Mouse (Mus musculus): ENCODE measurements around the gene Ackr3.

Ackr3 gene

DNA sequence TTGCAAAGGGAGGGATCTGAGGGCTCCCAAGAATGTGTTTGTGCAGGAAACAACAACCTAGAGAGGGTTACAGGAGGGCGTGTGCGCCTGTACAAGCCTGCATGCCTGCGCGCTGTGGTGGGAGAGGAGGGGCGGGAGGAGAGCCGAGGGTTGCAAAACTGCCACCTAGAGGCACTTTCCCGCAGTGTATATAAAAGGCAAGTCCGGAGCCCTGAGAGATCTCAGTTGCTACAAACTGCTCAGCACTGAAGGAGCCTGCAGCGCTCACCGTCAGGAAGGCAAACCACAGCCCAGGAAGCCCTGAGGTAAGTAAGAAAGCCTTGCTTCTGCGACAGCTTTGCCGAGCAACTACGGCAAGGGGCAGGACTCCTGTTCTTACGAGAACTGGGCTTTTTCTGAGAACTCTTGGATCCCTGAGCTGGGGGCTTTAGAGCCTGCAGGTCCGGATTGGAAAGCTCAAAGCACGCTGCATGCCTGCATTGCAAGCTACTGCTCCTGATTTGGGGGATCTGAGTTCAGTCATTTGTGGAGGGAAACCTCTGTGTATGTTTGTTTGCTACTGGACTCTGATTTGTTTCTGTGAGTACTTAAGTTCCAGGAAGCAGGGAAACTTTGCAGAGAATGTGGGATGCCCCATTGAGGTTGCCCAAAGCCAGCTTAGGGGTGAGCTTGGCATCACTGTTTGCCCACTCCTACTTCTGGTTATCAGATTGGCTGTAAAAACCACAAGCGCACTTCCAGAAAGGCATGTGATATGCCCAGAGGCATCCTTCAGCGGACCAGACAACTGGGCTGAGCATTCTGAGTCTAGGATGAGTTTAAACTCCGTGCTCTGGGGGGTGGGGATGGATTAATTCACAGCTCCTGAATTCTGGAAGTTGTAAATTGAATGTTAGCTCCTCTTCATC, at the start of gene Ackr3:
Gene Ackr3, plus strand, starts transcription at position 198 of the 908 bp plus-strand sequence.
- DNase-seq (ENCODE audit: low spot score), result peak; percentile 66

DNA sequence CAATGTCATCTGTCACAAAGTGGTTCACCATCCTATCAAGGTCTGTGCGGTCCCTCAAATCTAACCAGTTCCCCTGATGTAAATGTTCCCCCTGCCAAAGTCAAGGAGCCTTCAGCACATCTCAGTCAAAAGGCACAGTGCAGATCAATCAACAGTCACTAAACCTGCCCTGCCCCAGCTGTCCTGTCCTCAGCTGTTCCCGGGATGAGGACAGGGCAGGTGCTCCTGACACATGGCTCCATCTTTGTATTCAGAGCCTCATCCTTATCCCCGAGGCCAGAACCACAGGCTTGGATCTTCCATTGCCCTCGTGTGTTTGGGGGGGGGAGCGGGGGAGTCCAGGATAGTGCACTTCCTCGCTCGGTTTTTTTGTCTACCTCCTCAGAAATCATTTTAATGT, 47.2 kb upstream of the Ackr3 start:
- no peak for DNase-seq (ENCODE audit: low spot score)

DNA sequence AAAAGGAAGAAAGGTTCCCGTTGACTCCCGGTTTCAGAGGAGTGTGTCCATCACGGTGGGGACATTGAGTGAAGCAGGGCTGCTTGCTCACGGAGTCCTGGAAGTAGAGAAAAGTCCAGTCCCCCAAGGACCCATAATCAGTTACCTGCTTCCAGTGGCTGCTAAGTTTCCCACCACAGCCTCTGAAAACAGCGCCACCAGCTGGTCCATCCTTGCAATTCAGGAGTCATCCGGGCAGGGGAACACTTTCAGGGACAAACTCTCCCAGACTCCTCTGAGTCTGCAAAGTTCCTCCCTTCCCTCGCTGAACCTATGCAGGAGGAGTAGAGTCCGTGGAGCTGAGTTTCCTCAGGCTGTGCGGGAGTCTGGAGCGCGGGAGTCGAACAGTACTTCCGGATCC, 43.9 kb upstream of the Ackr3 start:
- no peak for DNase-seq (ENCODE audit: low spot score)

DNA sequence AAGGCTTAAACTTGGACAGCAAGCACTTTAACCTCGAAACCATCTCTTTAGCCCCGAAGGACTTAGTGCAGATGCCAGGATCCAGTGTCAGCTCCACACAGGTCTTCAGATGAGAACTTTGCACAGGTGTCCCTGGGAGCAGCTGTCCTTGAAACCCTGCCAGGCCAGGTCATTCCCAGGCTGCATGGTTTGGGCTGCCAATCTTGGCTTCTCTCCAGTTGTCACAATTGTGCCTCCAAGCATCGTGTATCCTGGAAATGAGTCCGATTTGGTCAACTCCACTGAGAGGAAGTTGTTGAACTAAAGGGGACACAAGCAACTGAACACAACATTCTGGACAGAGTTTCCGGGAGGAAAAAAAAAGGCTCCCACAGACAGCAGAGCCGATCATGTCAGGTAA, 42.2 kb upstream of the Ackr3 start:
- DNase-seq (ENCODE audit: low spot score), result no peak

DNA sequence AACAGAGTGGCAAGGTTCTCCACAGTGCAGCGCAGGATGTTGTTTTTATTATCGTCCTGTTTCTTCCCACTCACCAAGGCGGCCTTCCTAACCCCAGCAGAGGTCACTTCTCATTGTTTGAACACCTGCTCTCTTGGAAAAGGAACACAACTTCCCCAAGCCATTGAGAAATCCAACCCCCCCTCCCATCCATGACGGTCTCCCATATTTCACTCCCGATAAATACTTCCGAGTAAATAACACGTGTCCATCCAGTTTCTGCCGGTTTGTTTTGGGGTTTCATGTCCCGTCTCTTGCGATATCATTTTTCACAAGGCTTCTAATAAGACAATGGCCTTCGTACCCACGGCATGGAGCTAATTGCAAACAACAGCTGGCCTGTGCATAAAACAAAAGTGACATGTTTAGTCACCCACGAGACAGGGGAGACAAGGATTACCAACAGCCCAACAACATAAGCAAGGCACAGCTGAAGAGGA, 41.4 kb upstream of the Ackr3 start:
- no peak for DNase-seq (ENCODE audit: low spot score)

DNA sequence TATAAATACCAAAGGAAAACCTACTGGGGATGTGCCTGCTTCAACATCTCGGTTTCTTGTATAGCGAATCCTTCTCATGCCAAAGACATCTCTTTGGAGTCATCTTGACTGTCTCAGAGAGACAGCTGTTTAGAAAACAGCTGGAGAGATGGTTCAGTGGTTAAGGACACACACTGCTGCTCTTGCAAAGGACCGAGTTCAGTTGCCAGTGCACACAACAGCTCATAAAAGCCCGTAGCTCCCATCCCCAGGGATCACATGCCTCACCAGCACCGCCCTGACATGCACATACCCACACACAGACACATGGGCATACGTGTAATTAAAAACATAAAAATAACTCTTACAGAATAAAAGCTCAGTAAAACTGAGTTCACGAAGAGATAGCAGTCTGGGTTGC, 40.6 kb upstream of the Ackr3 start:
- DNase-seq (ENCODE audit: low spot score), result no peak

DNA sequence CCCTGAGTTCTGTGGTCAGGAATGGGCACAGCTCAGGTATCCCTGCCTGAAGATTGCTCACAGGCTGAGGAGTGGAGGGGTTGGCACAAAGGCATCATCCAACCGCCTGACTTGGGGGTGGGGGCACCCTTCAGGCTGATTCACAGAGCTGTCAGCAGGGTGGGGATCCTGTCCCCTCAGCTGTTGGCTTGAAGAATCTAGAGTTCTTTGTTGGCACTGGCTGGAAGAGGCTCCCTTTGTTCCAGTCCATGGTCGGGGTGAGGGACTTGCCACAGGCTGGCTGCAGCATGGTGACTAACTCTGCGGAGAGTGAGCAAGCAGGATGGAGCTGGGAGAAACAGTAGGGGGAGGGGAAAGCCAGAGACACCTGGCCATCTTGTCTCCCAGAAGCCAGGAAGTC, 39.5 kb upstream of the Ackr3 start:
- DNase-seq (ENCODE audit: low spot score), result no peak

DNA sequence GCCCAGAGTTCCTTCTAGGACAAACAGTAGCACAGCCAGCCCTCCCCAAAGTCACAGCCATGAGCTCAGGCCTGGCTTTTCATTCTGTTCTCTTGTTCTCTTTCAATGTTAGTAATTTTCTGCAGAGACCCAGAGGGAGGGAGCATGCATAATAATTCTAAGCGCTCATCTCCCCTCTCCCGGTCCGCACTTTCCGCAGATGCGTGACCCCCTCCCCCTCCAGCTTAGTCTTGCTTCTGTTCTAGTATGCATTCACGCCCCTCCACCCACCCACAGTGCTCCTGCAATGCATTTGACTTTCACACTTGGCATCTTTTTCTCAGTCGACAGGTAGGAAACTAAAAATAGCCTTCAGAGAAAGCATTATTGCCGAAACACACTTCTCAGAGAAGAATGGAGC, 29.4 kb upstream of the Ackr3 start:
- no peak for DNase-seq (ENCODE audit: low spot score)

DNA sequence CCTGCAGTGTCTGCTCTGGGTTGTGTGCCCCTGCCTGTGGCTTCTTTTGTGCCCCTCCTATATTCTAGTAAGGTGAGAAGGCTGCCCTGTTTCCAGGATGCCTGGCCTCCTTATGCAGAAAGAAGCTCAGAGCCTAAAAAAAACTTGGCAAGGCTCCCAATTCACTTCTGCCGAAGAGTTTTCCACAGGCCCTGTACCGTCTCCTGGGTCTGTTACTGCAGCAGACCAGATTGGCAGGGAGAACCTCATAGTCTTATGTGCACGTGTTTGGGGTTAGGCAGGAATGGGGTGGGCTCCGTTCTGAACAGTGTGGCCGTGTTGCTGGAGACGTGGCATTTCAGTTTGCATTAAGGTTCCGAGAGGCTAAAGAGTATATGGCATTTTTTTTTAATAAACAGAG, 27.6 kb upstream of the Ackr3 start:
- no peak for DNase-seq (ENCODE audit: low spot score)

DNA sequence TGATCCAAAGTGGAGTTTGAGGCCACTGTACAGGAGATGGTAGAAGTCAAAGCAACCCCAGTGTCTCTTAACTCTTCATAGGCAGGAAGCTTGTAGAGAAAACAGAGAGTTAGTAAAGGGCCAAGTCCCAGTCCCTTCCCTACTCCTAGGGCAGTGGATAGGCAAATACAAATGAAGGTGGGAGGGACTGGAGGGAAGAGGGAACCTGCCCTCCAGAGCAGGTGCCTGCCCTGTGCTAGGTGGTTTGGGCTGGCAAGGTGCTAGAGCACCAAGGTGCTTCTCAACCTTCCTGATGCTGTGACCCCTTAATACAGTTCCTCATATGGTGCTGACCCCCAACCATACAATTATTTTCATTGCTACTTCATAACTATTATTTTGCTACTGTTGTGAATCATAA, 26.2 kb upstream of the Ackr3 start:
- DNase-seq (ENCODE audit: low spot score), result no peak

DNA sequence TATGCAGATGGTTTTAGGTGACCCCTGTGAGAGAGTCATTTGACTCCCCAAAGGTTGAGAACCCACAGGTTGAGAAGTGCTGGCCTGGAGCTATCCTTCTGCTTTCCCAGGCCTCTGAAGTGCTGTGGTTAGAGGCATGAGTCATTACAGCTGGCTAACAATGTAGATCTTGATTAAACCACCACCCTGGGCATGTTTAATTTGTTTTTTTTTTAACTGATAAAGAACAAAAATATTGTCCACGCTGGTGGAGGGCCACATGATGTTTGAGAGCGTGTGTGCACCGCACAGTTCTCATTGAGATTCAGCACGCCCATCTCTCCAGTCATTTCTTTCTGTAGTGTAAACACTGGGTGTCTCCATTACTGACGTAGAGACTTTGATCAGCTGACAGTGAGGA, 25.8 kb upstream of the Ackr3 start:
- no peak for DNase-seq (ENCODE audit: low spot score)

DNA sequence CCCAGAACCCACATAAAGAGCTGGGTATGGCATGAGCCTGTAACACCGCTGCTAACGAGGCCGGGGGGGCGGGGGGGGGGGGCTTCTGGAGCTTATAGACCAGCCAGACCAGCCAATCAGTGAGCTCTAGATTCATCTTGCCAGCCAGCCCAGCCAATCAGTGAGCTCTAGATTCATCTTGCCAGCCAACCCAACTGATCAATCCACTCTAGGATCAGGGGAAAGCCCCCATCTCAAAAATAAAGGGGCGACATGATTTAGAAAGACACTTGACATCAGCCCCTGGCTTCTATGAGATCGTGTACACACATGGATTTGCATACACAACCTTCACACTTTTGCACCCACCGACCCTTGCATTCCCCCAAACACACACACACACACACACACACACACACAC, 23.3 kb upstream of the Ackr3 start:
- DNase-seq (ENCODE audit: low spot score), result no peak

DNA sequence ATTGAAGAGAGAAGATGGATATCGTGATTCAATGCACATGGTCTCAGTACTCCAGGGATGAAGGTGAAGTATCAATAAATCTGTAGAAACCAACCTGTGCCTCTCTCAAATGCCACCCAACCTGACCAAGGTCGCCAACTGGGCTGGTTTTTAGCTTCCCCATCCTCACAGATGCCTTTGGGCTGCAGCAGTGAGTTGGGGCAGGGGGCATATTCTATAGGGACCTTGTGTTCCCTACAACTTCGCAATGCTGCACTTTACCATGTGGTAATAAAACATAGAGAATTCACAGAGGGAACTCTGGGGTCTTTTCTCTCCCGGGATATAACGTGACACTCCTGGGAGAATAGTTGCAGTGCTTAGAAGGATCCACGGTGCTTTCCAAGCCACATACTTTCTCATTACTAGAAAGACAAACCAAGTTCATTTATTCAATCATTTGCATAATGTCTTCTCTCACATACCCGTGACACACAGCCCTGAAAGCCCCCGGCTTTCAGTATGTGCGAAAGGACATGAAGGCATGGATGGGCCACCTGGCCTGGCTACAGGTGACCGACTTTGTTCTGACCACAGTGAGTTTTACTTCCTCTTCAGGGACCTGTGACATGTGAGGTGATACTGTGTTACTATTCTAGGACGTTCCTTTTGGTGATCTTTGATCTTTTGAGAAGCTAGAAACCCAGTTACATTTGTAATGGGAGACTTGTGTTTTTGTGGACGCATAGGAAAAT, 22.6 kb upstream of the Ackr3 start:
- DNase-seq (ENCODE audit: low spot score), result no peak

DNA sequence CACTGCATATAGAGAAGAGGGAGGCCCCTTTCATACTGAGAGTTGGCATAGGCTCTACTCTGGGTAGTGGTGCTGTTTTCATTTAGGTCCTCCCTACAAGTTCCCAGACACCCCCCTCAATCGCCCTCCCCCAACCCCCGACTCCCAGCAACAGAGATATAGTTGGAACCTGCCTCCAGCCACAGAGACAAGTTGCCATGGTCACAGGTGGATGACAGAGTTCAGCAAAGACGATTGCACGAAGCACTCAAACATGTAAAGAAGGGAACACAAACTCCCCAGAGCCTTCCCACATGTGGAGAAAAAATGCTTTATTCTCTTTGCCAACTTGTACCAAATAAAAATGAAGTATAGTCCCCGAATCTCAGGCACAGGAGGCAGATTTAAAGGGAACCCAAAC, 21.3 kb upstream of the Ackr3 start:
- DNase-seq (ENCODE audit: low spot score), result no peak

DNA sequence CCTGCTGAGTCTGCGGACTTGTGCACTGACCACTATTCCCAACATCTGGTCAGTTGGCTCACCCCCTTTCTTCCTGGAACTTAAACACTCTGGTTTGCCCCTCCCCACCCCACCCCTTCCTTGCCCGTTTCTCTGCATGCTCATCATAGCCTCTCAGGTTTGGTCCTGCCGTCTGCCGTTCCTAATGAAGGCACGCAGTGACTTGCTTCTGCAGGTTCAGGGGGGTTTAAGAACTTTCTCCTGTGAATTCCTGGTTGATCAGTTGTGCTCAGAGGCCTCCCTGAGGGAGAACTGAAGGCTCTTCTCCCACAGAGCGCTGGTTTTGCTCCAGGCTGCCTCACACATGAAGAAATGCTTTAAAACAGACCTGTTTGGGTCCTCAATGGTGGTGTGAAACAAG, 20.2 kb upstream of the Ackr3 start:
- no peak for DNase-seq (ENCODE audit: low spot score)

DNA sequence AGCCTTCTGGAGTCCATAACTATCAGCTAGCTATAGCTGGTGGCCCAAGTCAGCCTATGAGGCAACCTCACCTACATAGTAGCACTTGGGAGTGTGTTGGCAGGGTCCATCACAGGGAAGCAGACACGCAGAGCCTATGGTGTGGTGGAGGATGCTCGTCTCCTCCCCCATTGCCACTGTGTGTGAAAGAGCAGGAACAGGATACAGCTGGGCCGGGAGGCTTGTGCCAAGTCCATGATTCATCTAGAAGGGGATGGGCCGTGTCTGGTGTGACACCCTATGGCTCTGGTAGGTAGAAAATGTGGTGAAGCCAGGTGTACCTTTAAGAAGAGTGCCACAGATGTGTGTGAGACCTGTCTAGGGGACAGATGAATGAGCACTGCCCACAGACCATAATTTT, 17.6 kb upstream of the Ackr3 start:
- no peak for DNase-seq (ENCODE audit: low spot score)

DNA sequence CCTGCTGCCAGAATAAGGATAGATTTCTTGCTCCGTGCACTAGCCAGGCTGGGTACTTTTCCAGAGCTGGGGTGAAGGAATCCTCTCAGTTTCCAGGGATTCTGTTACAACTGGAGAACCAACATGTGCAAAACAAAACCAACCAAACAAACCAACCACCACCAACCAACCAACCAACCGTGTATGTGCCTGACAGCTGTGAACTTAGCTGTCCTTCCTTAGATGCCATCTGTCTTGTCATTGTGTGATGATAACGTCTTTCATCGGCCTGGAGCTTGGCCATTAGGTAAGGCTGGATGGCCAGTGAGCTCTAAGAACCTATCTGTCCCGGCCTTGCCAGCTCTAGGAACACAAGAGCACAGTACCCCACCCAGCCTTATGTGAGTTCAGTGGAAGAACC, 16.9 kb upstream of the Ackr3 start:
- DNase-seq (ENCODE audit: low spot score), result no peak

DNA sequence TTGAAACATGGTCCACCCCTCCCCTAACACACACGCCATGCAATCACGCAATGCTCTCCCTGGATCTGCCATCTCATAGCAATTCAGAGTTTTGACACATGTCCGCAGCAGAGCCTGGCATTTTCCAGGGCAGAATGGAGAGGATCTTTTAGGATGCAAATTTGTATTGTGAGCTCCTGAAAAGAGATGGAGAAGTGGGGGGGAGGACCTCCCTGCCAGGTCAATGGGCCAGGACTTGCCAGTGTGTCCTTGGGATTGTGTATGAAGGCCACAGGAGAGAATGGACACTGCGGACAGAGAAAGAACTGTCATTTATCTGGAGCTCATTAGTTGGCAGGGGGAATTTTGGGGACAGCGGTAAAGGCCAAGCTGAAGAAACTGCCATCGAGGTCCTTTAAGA, 14.7 kb upstream of the Ackr3 start:
- no peak for DNase-seq (ENCODE audit: low spot score)

DNA sequence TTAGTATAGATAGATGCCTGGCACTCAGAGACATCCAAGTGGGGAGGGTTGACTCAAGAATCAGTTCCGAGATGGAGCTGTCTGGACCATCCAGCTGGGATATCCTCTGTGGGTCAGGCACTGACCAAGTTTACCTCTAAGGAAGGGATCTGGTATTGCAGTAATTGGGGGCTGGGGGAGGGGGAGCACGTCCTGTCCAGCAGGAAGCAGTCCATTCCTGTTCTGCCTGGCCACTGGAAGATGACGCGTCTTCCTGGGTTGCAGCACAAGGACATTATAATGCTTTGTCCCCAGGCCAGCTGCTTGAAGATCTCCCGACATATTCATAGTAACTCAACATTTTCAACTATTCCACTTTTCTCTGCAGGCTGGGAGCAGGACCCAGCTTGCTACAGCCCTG, 2.5 kb upstream of the Ackr3 start:
- DNase-seq (ENCODE audit: low spot score), result no peak

DNA sequence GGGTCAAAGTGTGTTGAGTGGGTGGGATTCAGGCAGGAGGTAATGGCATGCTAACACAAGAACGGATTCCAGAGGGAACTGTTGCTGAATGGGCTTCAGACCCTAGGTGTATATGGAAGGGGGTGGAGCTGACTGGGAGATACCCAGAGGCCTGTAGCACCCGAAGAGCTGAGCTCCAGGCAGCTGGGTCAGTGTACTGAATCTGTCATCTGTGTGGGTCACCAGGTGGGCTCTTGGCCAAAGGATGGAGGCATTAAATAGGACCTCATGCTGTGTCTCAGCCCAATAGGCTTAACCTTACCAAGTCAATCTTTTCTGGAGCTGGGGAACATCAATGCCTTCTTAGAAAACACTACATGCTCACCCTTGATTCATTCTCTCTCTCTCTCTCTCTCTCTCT, 2.1 kb upstream of the Ackr3 start:
- no peak for DNase-seq (ENCODE audit: low spot score)

DNA sequence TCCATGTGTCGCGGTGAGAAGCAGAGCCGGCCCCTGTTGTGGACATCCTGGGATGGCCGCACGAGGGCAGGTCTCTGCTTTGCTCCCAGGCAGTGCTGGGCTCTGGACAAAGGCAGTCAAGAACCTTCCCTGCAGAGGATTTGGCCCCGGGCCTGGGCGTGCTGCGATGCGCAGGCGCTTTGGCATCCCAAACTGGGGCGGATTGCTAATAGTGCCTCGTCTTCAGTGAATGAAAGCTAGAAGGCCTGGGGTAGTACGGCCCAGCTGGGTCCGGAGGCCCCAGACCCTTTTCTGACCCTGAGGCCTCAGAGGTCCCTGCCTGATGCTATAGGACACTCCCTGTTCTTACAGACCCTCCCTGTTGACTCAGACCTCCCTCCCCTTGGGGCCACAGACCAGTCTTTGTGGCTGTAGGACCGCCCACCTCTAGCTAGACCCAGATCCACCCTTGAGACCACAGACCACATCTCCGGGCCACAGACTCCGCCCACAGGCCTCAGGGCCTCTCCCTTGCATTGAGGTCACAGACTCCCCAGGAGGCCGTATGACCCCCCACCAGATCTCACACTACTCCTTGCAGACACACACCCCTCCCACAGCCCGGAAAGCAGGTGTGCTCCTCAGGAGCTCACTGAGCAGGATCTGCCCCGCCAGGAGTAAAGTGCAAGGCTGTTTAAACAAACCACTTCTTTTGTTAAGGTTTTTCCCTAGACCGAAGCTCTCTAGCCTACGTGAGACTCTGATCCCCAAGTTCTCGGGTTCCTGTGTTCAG, 1.4 kb upstream of the Ackr3 start:
- no peak for DNase-seq (ENCODE audit: low spot score)

DNA sequence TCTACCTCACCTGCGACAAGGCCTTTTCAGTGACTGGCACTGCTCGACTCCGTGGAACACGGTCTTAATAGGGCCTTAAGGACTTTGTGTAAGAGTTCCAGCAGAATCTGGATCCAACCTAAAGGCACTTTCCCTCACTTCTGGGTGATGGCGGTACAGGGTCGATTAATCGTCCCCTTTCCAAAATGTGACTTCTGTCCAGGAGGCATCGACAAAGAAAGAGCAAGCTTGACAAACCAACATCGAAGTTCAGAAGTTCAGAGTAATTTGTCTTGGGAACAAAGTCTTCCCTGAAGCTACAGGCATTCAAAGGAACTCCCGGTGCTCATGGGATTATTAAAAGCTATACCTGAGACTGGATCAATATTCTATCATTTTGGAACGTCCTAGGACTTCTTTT, 439 bp upstream of the Ackr3 start:
- DNase-seq (ENCODE audit: low spot score), result no peak

DNA sequence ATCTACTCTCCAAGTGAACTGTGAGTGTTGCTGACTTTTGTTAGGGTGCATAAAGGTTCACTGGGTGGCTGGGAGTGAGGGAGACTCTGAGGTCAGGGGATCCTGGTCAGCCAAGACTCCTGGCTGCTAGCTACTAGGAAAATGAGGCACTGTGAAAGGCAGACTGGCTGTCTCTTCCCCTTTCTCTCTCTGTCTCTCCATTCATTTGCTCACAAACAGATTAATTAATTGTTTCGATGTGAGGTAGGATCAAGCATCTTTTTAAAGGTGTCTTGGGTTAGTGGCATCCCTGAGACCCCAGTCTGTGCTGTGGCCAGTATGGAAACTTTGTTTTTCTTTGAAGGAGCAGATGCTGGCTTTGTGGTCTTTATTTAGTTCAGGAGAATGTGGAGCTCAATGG, 1.0 kb downstream of the Ackr3 start:
- DNase-seq (ENCODE audit: low spot score), result no peak

All from ovary, adult 18-20 months (tissue).